Mouse (Mus musculus): ENCODE measurements around the gene Abtb2. TPM values are rescaled to one million over a fixed set of nuclear protein-coding genes. Genes with fewer than 3 reads are reported as not detected.

Abtb2 gene
- polyA plus RNA-seq, 1 experiment from 2014 or later = 10.5 TPM

DNA sequence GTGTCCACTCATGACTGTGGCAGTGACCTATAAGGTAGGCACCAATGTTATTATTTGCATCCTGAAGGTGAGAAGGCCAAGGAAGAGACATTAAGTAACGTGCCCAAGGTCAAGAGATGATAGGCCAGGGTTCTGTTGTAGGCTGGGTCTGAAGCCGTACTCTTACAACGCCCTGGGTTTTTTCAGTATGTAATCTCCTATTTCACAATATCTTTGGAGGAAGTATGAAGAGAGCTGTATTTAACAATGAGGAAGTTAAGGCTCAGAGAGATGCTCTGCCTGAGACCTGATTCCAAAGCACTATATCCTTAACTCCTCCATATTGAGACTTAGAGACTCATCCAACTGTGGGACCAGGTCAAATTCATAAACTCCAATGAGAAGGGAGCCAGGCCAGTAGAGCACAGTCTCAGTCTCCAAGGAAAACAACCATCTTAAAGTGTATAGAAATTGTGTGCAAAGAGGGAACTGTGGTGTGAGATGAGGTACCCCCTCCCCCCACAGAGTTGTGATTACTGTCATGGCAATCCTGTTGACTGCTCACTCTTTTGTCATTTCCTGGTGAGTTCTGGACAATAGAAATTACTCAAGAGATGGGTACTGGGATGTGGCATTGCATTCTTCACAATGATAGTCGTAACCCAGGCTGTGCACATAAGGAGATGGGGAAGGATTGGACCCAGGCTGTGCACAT lies 39.8 kb downstream of the Abtb2 start:
- ATAC-seq (ENCODE audit: low FRiP score) (no peak), DNase-seq (ENCODE audit: low spot score) (no peak)
- H3K9me3 ChIP-seq (ENCODE audit: control insufficient read depth, low read length) = no peaks in the 10 kb centered on the region
- no peaks in the 10 kb centered on the region for H3K36me3 ChIP-seq (replicated peaks; ENCODE audit: control insufficient read depth, insufficient read depth)
- peaks cover 11% of the 10 kb centered on the region for H3K4me1 ChIP-seq (replicated peaks; ENCODE audit: control insufficient read depth, insufficient read depth, low read length)
- H3K9ac ChIP-seq = no peak overlapping the region
- H3K27ac ChIP-seq = no peak overlapping the region
- no peak overlapping the region for H3K4me2 ChIP-seq (replicated peaks)
- H3K4me3 ChIP-seq (replicated peaks; ENCODE audit: low read length) = no peak overlapping the region
- 89% methylated on average over 4 of the region's 4 CpGs for WGBS
- no peaks in the 10 kb centered on the region for H3K27me3 ChIP-seq (ENCODE audit: control insufficient read depth, insufficient read depth, low read length)

GRCm38 (mm10) chr2:103607926-103608325 lies 41.8 kb downstream of the Abtb2 start:
- Histone ChIP-seq H3K27me3 (ENCODE audit: control insufficient read depth, insufficient read depth, low read length) (no peaks in the 10 kb centered on the region), H3K36me3 (replicated peaks; ENCODE audit: control insufficient read depth, insufficient read depth) (no peaks in the 10 kb centered on the region), H3K27ac (no peak overlapping the region), H3K4me2 (replicated peaks) (no peak overlapping the region), H3K9ac (no peak overlapping the region), H3K4me1 (replicated peaks; ENCODE audit: control insufficient read depth, insufficient read depth, low read length) (peaks cover 16% of the 10 kb centered on the region; the same call in 1 of the 2 replicates), H3K4me3 (replicated peaks; ENCODE audit: low read length) (no peak overlapping the region), H3K9me3 (ENCODE audit: control insufficient read depth, low read length) (no peaks in the 10 kb centered on the region)
- DNase-seq (ENCODE audit: low spot score) (no peak), ATAC-seq (ENCODE audit: low FRiP score) (0 out of 2 replicates have a peak, but pooled peaks have one; percentile 27)
- 68% methylated on average over 10 of the region's 10 CpGs for WGBS

DNA sequence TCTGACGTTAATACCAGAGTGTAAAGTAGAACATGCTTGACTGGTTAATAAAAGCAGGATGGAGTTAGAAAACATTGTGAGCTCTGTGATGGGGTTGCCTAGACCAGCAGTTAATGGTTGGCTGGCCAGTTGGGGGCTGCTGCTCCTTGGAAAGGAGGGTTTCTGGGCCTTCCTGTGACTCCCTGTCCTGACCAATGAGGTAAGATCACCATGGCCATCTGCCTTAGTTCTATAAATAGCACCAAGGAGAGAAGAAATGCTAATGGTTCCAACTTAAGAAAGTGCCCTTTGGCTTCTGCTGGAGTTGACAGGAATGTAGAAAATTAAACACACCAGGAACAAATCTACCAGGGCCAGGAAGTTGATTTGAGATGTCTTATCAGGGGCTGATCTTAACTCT lies 42.8 kb downstream of the Abtb2 start:
- Histone ChIP-seq H3K27ac (no peak overlapping the region), H3K4me2 (replicated peaks) (no peak overlapping the region), H3K36me3 (replicated peaks; ENCODE audit: control insufficient read depth, insufficient read depth) (no peaks in the 10 kb centered on the region), H3K4me1 (replicated peaks; ENCODE audit: control insufficient read depth, insufficient read depth, low read length) (peaks cover 16% of the 10 kb centered on the region; the same call in 1 of the 2 replicates), H3K9me3 (ENCODE audit: control insufficient read depth, low read length) (no peaks in the 10 kb centered on the region), H3K9ac (no peak overlapping the region), H3K4me3 (replicated peaks; ENCODE audit: low read length) (no peak overlapping the region), H3K27me3 (ENCODE audit: control insufficient read depth, insufficient read depth, low read length) (no peaks in the 10 kb centered on the region)
- no peak for ATAC-seq (ENCODE audit: low FRiP score)
- DNase-seq (ENCODE audit: low spot score) = no peak
- 50% methylated on average over 1 of the region's 1 CpGs for WGBS

DNA sequence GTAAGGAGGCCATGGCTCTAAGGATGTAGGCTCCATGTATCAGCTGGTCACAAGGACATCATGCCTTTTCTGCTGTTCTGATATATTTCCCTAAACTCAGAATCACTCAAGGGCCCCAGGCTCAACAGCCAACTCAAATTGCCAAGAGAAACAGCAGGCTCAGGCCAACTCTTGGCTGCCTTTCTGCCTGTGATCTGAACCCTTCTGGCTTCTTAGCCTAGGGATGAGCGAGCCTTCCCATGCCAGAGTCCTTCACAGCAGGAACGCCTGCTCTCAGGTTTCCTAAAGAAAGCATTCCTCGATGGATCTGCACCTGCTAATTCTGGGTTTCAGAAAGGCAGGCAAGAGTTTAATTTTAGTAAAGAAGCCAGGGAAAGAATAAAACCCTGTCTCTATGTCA lies 43.4 kb downstream of the Abtb2 start:
- H3K36me3 ChIP-seq (replicated peaks; ENCODE audit: control insufficient read depth, insufficient read depth) = no peaks in the 10 kb centered on the region
- peaks cover 16% of the 10 kb centered on the region; the same call in 1 of the 2 replicates for H3K4me1 ChIP-seq (replicated peaks; ENCODE audit: control insufficient read depth, insufficient read depth, low read length)
- WGBS = 56% methylated on average over 3 of the region's 3 CpGs
- DNase-seq (ENCODE audit: low spot score) = no peak
- H3K9ac ChIP-seq = no peak overlapping the region
- no peaks in the 10 kb centered on the region for H3K27me3 ChIP-seq (ENCODE audit: control insufficient read depth, insufficient read depth, low read length)
- no peak overlapping the region for H3K27ac ChIP-seq
- H3K4me3 ChIP-seq (replicated peaks; ENCODE audit: low read length) = no peak overlapping the region
- no peak for ATAC-seq (ENCODE audit: low FRiP score)
- H3K9me3 ChIP-seq (ENCODE audit: control insufficient read depth, low read length) = no peaks in the 10 kb centered on the region
- H3K4me2 ChIP-seq (replicated peaks) = no peak overlapping the region

DNA sequence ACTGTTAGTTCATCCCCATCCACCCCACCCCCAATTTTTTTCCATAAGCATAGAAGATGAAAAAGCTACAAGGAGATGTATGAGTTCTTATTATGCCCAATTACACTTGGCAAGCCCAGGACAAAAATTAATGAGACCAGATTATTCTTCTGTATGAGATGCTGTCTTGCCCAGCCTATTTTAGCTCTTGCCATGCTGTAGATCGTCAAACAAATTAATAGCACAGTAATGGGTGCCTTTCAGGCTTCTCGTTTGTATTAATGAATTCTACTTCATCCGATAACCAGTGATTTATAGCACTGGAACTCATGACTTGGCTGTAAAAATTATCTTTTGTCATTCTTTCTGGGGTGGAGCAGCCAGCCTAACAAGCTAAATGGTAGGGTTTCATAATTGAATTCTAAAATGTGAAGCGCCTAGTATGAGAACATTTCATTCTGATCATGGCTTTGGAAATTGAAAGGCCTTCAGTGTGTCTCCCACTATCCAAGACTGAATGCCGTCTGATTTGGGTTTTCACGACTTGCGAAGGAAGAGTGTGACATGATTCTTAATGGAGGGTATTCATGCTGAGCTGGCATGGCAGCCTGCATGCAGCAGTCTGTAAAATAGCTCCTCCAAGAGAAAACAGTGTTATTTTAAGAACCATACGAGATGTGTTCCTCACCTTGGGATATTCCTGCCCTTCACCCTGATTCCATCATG lies 44.9 kb downstream of the Abtb2 start:
- peak overlapping the region; percentile 60 for H3K27ac ChIP-seq
- DNase-seq (ENCODE audit: low spot score) (no peak), ATAC-seq (ENCODE audit: low FRiP score) (no peak)
- H3K4me3 ChIP-seq (replicated peaks; ENCODE audit: low read length) = no peak overlapping the region
- H3K9me3 ChIP-seq (ENCODE audit: control insufficient read depth, low read length) = no peaks in the 10 kb centered on the region
- no peak overlapping the region for H3K9ac ChIP-seq
- WGBS = 41% methylated on average over 8 of the region's 8 CpGs
- peaks cover 16% of the 10 kb centered on the region; the same call in 1 of the 2 replicates for H3K4me1 ChIP-seq (replicated peaks; ENCODE audit: control insufficient read depth, insufficient read depth, low read length)
- no peak overlapping the region for H3K4me2 ChIP-seq (replicated peaks)
- no peaks in the 10 kb centered on the region for H3K27me3 ChIP-seq (ENCODE audit: control insufficient read depth, insufficient read depth, low read length)
- H3K36me3 ChIP-seq (replicated peaks; ENCODE audit: control insufficient read depth, insufficient read depth) = no peaks in the 10 kb centered on the region

DNA sequence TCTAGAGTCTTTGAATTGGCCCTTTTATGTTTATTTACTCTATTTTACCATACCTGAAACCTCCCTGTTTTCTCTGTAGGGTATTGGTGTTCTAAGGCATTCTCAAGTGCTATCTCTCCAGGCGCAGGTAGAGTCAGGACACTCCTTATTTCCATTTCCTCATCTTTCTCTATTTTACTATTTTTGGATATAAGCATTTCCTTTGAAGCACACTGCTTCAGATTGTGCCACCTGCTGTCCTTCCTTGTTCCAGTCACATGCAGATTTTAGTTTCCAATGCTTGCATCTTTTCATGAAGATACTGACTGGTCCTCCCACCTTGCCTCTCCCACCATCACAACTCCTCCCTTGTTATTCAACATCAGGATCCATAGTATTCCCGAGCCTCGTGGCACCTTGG lies 47.8 kb downstream of the Abtb2 start:
- ATAC-seq (ENCODE audit: low FRiP score) (no peak), DNase-seq (ENCODE audit: low spot score) (no peak)
- Histone ChIP-seq H3K9me3 (ENCODE audit: control insufficient read depth, low read length) (no peaks in the 10 kb centered on the region), H3K4me1 (replicated peaks; ENCODE audit: control insufficient read depth, insufficient read depth, low read length) (peaks cover 19% of the 10 kb centered on the region; the same call in 1 of the 2 replicates), H3K27ac (no peak overlapping the region), H3K36me3 (replicated peaks; ENCODE audit: control insufficient read depth, insufficient read depth) (no peaks in the 10 kb centered on the region), H3K9ac (no peak overlapping the region), H3K27me3 (ENCODE audit: control insufficient read depth, insufficient read depth, low read length) (no peaks in the 10 kb centered on the region), H3K4me2 (replicated peaks) (no peak overlapping the region), H3K4me3 (replicated peaks; ENCODE audit: low read length) (no peak overlapping the region)
- 81% methylated on average over 3 of the region's 3 CpGs for WGBS

- Histone ChIP-seq H3K36me3 (replicated peaks; ENCODE audit: control insufficient read depth, insufficient read depth) (no peaks in the 10 kb centered on the region), H3K27ac (no peak overlapping the region), H3K4me2 (replicated peaks) (no peak overlapping the region), H3K9me3 (ENCODE audit: control insufficient read depth, low read length) (no peaks in the 10 kb centered on the region), H3K9ac (no peak overlapping the region), H3K4me3 (replicated peaks; ENCODE audit: low read length) (no peak overlapping the region), H3K4me1 (replicated peaks; ENCODE audit: control insufficient read depth, insufficient read depth, low read length) (0 out of 2 replicates have a peak, but pooled peaks cover 9% of the 10 kb centered on the region), H3K27me3 (ENCODE audit: control insufficient read depth, insufficient read depth, low read length) (no peaks in the 10 kb centered on the region)
- WGBS = 87% methylated on average over 5 of the region's 5 CpGs
- ATAC-seq (ENCODE audit: low FRiP score) (no peak), DNase-seq (ENCODE audit: low spot score) (no peak)
These were observed 48.9 kb downstream of the Abtb2 start for GRCm38 (mm10) chr2:103615028-103615427.

DNA sequence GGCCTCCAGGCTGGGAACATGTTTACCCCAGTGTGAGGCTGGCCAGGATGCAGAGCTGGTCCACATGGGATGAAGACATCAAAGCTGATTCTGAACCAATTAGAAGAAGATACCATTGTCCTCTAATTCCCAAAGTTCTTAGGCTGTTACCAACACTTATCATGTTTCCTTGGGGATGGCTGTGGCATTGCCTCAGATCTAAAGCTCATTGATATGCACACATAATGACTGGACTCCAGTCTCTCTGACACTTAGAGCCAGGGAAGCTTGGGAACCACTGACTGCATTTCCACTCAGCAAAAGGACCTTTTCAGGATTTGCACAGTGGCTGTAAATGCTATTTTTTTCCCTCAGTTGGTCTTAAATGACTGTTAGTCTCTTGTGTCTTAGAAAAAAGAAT lies 52.3 kb downstream of the Abtb2 start:
- no peaks in the 10 kb centered on the region for H3K9me3 ChIP-seq (ENCODE audit: control insufficient read depth, low read length)
- no peak overlapping the region for H3K4me2 ChIP-seq (replicated peaks)
- H3K4me3 ChIP-seq (replicated peaks; ENCODE audit: low read length) = no peak overlapping the region
- H3K9ac ChIP-seq = no peak overlapping the region
- ATAC-seq (ENCODE audit: low FRiP score) (no peak; the same call in 1 of the 2 replicates), DNase-seq (ENCODE audit: low spot score) (no peak)
- H3K4me1 ChIP-seq (replicated peaks; ENCODE audit: control insufficient read depth, insufficient read depth, low read length) = peaks cover 7% of the 10 kb centered on the region; the same call in 1 of the 2 replicates
- no peaks in the 10 kb centered on the region for H3K36me3 ChIP-seq (replicated peaks; ENCODE audit: control insufficient read depth, insufficient read depth)
- no peaks in the 10 kb centered on the region for H3K27me3 ChIP-seq (ENCODE audit: control insufficient read depth, insufficient read depth, low read length)
- no peak overlapping the region for H3K27ac ChIP-seq

DNA sequence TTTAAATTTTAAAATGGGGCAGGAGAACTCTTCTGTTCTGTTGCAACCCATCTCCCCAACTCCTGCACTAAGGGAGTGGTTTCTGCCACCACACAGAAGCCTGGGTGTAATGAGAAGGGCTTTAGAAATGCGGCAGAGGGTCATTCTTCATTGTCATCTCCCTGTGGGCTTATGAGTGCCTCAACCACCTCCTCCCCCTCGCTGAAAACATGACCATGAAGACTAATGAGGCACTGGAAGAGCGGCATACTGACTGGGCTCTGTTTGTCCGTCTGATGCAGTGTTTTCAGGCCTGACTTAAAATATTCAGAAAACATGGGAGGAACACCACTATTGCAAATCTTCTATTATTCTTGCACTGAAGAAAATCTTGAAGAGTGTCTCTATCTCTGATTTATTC lies 56.8 kb downstream of the Abtb2 start:
- no peak overlapping the region for H3K27ac ChIP-seq
- H3K36me3 ChIP-seq (replicated peaks; ENCODE audit: control insufficient read depth, insufficient read depth) = no peaks in the 10 kb centered on the region
- no peak overlapping the region for H3K4me2 ChIP-seq (replicated peaks)
- no peak overlapping the region for H3K9ac ChIP-seq
- no peak for ATAC-seq (ENCODE audit: low FRiP score)
- 24% methylated on average over 4 of the region's 4 CpGs for WGBS
- H3K9me3 ChIP-seq (ENCODE audit: control insufficient read depth, low read length) = no peaks in the 10 kb centered on the region
- peaks cover 35% of the 10 kb centered on the region for H3K4me1 ChIP-seq (replicated peaks; ENCODE audit: control insufficient read depth, insufficient read depth, low read length)
- DNase-seq (ENCODE audit: low spot score) = no peak
- no peak overlapping the region for H3K4me3 ChIP-seq (replicated peaks; ENCODE audit: low read length)
- no peaks in the 10 kb centered on the region for H3K27me3 ChIP-seq (ENCODE audit: control insufficient read depth, insufficient read depth, low read length)
